Mouse (Mus musculus) neural tube, embryonic 15.5 days (tissue): Measurements from ENCODE around the gene Zfp800. TPM values are rescaled to one million over a fixed set of nuclear protein-coding genes. Genes with fewer than 3 reads are reported as not detected.
A peak's percentile ranks its signal among the peaks of the same experiment; 100 is the strongest.

Experiments used
- ATAC-seq: fragments of 200-750 bp; cut with Nextera tagmentation; 2 replicates; pipeline ENCODE4 v1.8.0; 2017; ENCODE audit warnings: mild to moderate bottlenecking, moderate TSS enrichment, moderate library complexity; ENCODE audit not compliant: low FRiP score
- H3K27ac ChIP-seq: fragments of 300-500 bp; sonication (generic); replicated peaks from 2 replicates; pipeline ENCODE4 v1.5.1; 2015; ENCODE audit warnings: mild to moderate bottlenecking, inconsistent platforms
- H3K27me3 ChIP-seq: fragments of 300-500 bp; sonication (generic); replicated peaks from 2 replicates; pipeline ENCODE4 v1.6.1; 2015; ENCODE audit warnings: inconsistent platforms
- H3K36me3 ChIP-seq: fragments of 300-500 bp; sonication (generic); 2 replicates; pipeline ENCODE4 v1.6.1; 2015; ENCODE audit warnings: inconsistent platforms
- H3K4me1 ChIP-seq: fragments of 300-500 bp; sonication (generic); 2 replicates; pipeline ENCODE4 v1.6.1; 2015; ENCODE audit warnings: inconsistent platforms
- H3K4me2 ChIP-seq: fragments of 300-500 bp; sonication (generic); 2 replicates; pipeline ENCODE4 v1.6.1; 2015; ENCODE audit warnings: inconsistent platforms, mild to moderate bottlenecking, moderate library complexity
- H3K4me3 ChIP-seq: fragments of 300-500 bp; sonication (generic); replicated peaks from 2 replicates; pipeline ENCODE4 v1.5.1; 2015; ENCODE audit warnings: mild to moderate bottlenecking, inconsistent platforms
- H3K9ac ChIP-seq: fragments of 300-500 bp; sonication (generic); replicated peaks from 2 replicates; pipeline ENCODE4 v1.6.1; 2015; ENCODE audit warnings: mild to moderate bottlenecking, inconsistent platforms
- H3K9me3 ChIP-seq: fragments of 300-500 bp; sonication (generic); replicated peaks from 2 replicates; pipeline ENCODE4 v1.6.1; 2016; ENCODE audit warnings: inconsistent platforms
- WGBS: fragments of 180-500 bp; shearing (Covaris S2); methylation state at CpG from one replicate; pipeline ENCODE4 v1.1.7; 2015; ENCODE audit warnings: mixed read lengths; 5-methylcytosine and 5-hydroxymethylcytosine counted together
- polyA plus RNA-seq: library from polyadenylated mRNA; unstranded; fragments of >200 nt; fragmentation: Nextera tagmentation; extraction: Ambion mirVana; gene quantifications from 2 replicates; pipeline ENCODE4 v1.2.1, GENCODE M21; 2015

The Zfp800 gene
- 21.1 and 21.3 TPM in 2 replicates for polyA plus RNA-seq

DNA sequence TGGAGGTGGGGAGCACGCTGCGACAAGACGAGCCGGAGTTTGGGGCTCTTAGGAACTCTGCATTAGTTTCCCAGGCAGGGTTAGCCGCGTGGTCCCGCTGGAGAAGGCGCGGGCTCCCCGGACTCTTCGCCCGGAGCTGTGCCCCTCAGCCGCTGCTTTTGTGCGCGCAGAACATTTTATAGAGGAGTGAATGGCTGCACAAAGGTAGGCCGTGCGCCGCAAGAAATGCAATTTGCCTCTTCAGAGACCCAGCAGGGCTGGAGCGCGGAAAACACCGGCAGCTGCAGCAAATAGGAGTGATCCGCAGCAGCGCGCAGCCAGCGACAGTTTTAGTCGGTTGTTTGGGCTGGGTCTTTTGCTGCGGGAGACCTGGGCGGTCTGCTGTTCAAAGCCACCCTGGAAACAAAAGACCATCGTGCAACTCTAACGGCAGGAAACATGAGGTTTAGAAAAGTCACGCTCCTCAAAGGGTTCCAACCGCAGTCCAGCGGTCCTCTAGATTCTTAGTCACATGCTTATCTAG is at the start of gene Zfp800:
Zfp800 (minus strand) TSS at position 325 of the 523 bp plus-strand sequence.
- Histone ChIP-seq H3K9ac (peak within 1 kb of the TSS; percentile 48), H3K9me3 (no peaks in the 10 kb centered on the region), H3K4me1 (peaks cover 22% of the 10 kb centered on the region), H3K27me3 (0 out of 2 replicates have a peak, but pooled peaks cover 6% of the 10 kb centered on the region), H3K4me3 (peak within 1 kb of the TSS; percentile 51), H3K27ac (peak within 1 kb of the TSS; percentile 23), H3K36me3 (no peaks in the 10 kb centered on the region), H3K4me2 (peak within 1 kb of the TSS; percentile 92)
- peak; percentile 75 for ATAC-seq
- under 1% methylated on average over 33 of the region's 33 CpGs for WGBS

DNA sequence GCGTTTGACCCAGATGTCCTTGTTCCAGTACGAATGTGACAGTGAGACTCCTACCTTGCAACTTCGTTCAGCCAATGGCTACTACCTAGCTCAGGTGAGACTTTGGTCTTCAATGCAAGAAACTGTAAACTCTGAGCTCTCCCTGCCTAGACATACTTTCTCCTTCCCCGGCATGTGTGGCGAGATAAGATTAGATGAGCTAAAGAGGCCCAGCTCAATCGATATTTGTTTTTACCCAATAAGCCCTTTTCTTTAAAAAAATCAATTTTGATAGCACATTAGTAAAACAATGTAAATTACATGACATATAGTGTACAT is 33.7 kb upstream of the Zfp800 start:
- no peak for ATAC-seq
- no peak overlapping the region for H3K4me2 ChIP-seq
- H3K27ac ChIP-seq: no peak overlapping the region

DNA sequence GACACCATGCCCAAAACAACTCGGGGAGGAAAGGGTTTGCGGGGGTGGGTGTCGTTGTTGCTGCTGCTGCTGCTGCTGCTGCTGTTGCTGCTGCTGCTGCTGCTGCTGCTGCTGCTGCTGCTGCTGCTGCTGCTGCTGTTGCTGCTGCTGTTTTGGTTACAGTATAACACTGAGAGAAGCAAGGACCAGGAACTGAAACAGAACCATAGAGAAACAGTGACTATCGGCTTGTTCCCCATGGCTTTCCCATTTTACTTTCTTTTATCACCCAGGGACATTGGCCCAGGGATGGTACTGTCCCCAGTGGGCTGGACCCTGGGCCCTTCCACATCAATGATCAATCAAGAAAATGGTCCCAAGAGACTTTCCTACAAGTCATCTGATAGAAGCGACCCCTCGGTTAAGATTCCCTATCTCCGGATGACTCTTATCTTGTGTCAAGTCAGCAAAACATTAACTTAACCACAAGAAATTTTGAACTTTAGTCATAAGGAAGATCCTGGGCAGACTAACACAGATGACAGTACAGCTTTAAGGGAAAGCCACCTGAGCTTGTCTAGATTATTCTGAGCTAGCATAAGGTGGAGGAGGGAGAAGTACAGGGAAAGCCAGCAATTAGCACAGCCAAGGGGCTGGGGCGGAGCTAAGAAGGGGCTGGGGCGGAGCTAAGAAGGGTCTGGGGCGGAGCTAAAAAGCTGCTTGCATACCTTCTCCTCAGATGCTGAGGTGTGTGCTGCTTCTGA is 33.2 kb upstream of the Zfp800 start:
- Histone ChIP-seq H3K36me3 (peaks cover 9% of the 10 kb centered on the region), H3K9me3 (no peaks in the 10 kb centered on the region), H3K27me3 (no peaks in the 10 kb centered on the region), H3K9ac (no peak overlapping the region), H3K27ac (no peak overlapping the region), H3K4me1 (peaks cover 3% of the 10 kb centered on the region; the same call in 1 of the 2 replicates), H3K4me2 (no peak overlapping the region), H3K4me3 (no peak overlapping the region)
- WGBS: 85% methylated on average over 10 of the region's 10 CpGs
- no peak for ATAC-seq

More for the DNA sequence above, 33.7 kb upstream of the Zfp800 start:
- Histone ChIP-seq H3K4me3 (no peak overlapping the region), H3K9ac (no peak overlapping the region), H3K4me1 (no peaks in the 10 kb centered on the region), H3K27me3 (no peaks in the 10 kb centered on the region), H3K9me3 (no peaks in the 10 kb centered on the region), H3K36me3 (peaks cover 4% of the 10 kb centered on the region)
- 76% methylated on average over 6 of the region's 6 CpGs for WGBS

DNA sequence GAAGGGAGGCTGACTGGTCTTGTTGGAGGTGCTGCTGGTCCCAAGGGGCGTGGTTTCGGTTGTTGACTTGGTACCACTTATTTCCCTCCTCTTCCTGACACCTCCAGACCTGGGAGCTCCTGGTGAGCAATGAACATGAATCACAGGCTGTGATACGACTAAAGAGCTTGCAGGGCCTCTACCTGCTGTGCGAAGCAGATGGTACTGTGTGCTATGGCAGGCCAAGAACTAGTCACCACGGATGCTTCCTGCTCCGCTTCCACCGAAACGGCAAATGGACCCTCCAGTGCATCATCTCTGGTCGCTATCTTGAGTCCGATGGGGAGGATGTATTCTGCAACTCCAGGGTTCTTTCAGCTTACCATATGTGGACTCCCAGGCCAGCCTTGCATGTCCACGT is 32.1 kb upstream of the Zfp800 start:
- H3K27ac ChIP-seq: no peak overlapping the region
- H3K27me3 ChIP-seq: no peaks in the 10 kb centered on the region
- no peak overlapping the region for H3K4me2 ChIP-seq
- H3K36me3 ChIP-seq: peaks cover 14% of the 10 kb centered on the region
- no peak overlapping the region for H3K9ac ChIP-seq
- no peak for ATAC-seq
- WGBS: 87% methylated on average over 11 of the region's 11 CpGs
- H3K4me1 ChIP-seq: peaks cover 13% of the 10 kb centered on the region
- H3K4me3 ChIP-seq: no peak overlapping the region
- no peaks in the 10 kb centered on the region for H3K9me3 ChIP-seq

DNA sequence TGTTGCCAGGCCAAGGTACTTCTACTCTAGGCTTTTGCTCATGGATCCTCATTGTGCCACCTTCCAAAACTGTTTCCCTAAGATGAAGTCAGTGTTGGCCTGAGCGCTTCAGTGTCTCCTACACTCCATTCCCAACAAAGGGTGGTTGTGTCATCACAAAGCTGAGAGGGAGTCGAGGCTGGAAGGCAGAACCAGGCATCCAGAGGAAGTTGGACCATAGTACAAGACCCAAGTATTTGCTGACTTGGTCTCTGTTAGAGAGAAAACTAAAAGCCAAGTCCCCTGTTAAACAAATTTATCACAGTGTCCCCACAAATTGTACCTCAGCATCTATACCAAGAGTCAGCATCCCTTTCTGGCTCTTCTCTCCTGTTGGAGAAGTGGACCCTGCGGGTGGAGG is 30.5 kb upstream of the Zfp800 start, which contains the start of gene Gcc1:
Gcc1 (minus strand) TSS at position 101 of the 400 bp plus-strand sequence.
- no peaks in the 10 kb centered on the region for H3K9me3 ChIP-seq
- H3K27me3 ChIP-seq: no peaks in the 10 kb centered on the region
- H3K9ac ChIP-seq: no peak within 1 kb of the TSS
- H3K4me2 ChIP-seq: no peak within 1 kb of the TSS
- no peak within 1 kb of the TSS for H3K27ac ChIP-seq
- peaks cover 14% of the 10 kb centered on the region for H3K36me3 ChIP-seq
- H3K4me1 ChIP-seq: peaks cover 22% of the 10 kb centered on the region
- ATAC-seq: no peak
- no peak within 1 kb of the TSS for H3K4me3 ChIP-seq
- 92% methylated on average over 3 of the region's 3 CpGs for WGBS

DNA sequence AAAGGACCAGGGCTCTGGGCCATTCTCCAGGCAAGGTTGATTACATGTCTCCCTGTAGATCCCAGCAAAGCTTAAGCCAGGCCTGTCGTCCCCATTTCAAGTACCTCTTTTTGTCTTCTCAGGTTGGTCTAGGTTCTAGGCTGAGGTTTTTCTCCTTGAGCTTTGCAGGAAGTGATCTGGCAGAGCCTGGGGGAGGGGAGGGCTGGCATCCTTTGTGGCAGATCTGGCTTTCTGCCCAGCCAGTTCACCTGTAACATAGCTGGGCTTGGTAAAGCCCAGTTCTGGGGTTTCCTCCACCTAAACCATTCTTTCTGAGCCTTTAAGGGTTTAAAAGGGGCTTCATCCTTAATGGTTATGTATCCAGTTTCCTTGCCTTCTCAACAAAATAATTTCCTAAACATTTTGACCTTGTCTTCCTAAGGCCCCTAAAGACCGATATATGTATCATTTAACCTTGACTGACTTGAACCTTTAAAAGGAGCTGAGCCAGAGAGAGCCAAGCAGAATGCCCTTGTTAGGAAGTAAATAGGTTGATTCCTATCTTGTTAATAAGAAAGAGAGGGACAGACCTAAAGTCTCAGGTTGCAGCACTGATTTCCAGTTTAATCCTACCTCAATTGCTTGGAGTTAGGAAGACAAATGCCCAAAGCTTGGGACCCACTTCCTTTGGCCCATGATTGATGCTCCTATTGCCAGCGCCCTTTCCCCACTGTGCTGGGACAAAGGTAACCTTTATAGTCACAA is 29.5 kb upstream of the Zfp800 start, which contains the start of gene Fscn3:
Fscn3 (plus strand) TSS at position 694 of the 744 bp plus-strand sequence.
- no peak within 1 kb of the TSS for H3K27ac ChIP-seq
- no peak for ATAC-seq
- H3K4me1 ChIP-seq: peaks cover 28% of the 10 kb centered on the region
- H3K4me2 ChIP-seq: no peak within 1 kb of the TSS
- no peaks in the 10 kb centered on the region for H3K9me3 ChIP-seq
- peaks cover 14% of the 10 kb centered on the region for H3K36me3 ChIP-seq
- no peak within 1 kb of the TSS for H3K4me3 ChIP-seq
- no peak within 1 kb of the TSS for H3K9ac ChIP-seq
- H3K27me3 ChIP-seq: no peaks in the 10 kb centered on the region
- WGBS: 78% methylated on average over 3 of the region's 3 CpGs

DNA sequence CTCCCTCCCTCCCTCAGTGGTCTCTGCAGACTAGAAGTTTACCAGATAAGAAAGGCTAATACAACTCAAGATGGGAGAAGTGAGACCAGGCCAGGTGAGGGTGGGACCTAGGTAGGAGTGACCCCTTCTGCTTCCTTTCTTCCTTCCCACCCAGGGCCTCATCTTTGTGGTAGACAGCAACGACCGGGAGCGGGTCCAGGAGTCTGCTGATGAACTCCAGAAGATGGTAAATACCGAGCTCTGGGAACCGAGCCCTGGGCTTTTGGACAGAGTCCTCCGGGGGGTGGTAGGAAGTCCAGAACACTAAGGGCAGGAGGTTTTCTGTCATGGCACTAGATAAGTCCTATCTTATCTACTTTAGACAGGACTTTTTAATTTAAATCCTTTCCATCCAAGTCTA is 27.2 kb upstream of the Zfp800 start:
- H3K27me3 ChIP-seq: no peaks in the 10 kb centered on the region
- H3K9me3 ChIP-seq: no peaks in the 10 kb centered on the region
- H3K4me2 ChIP-seq: peak overlapping the region; percentile 68
- peak overlapping the region; percentile 86; the same call in 1 of the 2 replicates for H3K4me3 ChIP-seq
- H3K9ac ChIP-seq: no peak overlapping the region
- ATAC-seq: no peak
- H3K4me1 ChIP-seq: peaks cover 44% of the 10 kb centered on the region
- H3K27ac ChIP-seq: no peak overlapping the region
- 94% methylated on average over 6 of the region's 6 CpGs for WGBS
- H3K36me3 ChIP-seq: peaks cover 14% of the 10 kb centered on the region

DNA sequence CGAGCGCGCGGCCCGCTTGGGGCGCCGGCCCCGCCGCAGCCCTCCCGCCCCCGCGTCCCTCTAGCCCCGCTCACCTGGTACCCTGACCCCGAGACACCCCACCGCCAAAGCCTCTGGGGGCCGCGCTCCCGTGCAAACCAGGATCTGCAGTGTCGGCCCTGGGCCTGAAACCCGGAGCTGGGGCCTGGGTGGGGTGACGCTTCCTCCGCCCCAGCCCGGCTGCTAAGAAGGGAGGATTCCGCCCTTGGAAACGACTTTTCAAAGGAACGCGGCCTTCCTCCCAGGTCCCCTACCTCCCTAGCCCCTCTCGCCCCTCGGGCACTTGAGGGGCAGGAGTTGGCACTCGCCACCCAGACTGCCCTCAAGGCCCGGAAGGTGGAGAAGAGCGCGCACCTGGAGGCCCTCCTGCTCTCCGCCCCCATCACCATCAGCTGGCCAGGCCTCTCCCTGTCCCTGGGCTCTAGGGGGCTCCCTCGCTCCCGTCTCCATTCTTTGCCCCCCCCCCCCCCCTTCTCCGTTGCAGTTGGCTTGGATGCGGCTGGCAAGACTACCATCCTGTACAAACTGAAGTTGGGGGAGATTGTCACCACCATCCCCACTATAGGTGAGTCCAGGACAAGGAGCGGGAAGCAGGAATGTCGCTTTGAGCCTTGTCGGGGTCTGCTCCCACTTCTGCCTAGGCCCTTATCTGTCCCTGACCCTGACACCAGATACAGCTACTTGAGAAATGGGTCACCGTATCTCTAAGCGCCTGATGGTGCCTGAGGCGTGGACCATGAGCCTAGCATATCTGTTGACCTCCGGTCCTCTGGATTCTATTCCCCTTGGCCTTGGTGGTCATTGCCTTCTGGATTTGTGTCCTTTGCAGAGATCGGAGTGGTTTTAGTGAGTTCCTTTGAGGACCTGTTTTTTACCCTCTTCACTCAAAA is 26.2 kb upstream of the Zfp800 start:
- H3K4me3 ChIP-seq: peak overlapping the region; percentile 86
- H3K27me3 ChIP-seq: no peaks in the 10 kb centered on the region
- peak overlapping the region; percentile 99 for H3K9ac ChIP-seq
- peaks cover 15% of the 10 kb centered on the region for H3K36me3 ChIP-seq
- H3K4me1 ChIP-seq: peaks cover 54% of the 10 kb centered on the region
- peak; percentile 56 for ATAC-seq
- H3K4me2 ChIP-seq: peak overlapping the region; percentile 68
- H3K9me3 ChIP-seq: no peaks in the 10 kb centered on the region
- WGBS: 12% methylated on average over 41 of the region's 46 CpGs
- H3K27ac ChIP-seq: peak overlapping the region; percentile 82

DNA sequence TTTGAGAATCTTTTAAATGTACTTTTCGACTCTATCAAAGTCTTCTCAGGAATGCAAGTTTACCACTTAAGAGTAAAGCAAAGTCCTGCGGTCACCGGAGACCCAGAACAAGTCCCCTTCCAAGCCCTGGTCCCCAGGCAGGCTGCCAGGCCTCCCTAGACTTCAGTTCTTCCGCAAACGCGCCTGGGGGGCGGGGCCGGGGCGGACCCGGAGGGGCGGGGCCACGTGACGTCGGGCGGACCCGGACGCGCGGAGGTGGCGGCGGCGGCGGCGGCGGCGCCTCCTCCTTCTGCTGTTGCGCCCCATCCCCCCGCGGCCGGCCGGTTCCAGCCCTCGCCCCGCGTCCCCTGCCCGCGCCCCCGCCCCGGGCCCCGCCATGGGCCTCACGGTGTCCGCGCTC is 25.5 kb upstream of the Zfp800 start, which contains the start of gene Arf5:
Arf5 (plus strand) TSS at position 248 of the 400 bp plus-strand sequence.
- Histone ChIP-seq H3K4me3 (peak within 1 kb of the TSS; percentile 86), H3K27ac (peak within 1 kb of the TSS; percentile 82), H3K4me1 (peaks cover 61% of the 10 kb centered on the region), H3K36me3 (peaks cover 22% of the 10 kb centered on the region), H3K9me3 (no peaks in the 10 kb centered on the region), H3K4me2 (peak within 1 kb of the TSS; percentile 68), H3K27me3 (no peaks in the 10 kb centered on the region), H3K9ac (peak within 1 kb of the TSS; percentile 99)
- under 1% methylated on average over 31 of the region's 42 CpGs for WGBS
- peak; percentile 80 for ATAC-seq

DNA sequence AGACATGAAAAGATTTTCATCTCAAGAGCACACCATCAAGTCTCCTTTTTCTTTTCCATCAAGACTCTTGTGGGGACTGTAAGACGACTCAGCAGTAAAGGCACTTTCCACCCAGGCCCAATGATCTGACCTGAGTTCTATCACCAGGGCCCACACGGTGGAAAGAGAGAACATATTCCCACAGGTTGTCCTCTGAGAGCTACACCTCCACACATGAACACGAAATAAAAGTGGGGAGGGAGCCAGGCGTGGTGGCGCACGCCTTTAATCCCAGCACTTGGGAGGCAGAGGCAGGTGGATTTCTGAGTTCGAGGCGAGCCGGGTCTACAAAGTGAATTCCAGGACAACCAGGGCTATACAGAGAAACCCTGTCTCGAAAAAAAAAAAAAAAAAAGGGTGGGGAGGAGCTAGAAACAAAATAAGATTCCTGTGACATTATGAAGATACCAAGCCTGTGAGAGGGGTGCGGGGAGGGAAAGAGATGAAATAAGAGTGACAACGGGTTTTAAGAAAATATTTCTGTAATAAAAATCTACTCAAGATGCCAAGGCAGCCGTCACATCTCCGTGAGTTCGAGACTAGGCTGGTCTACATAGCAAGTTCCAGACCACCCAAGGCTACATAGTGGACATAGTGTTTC is 25.0 kb upstream of the Zfp800 start:
- H3K27ac ChIP-seq: peak overlapping the region; percentile 82
- WGBS: 72% methylated on average over 15 of the region's 15 CpGs
- no peaks in the 10 kb centered on the region for H3K9me3 ChIP-seq
- peak overlapping the region; percentile 86 for H3K4me3 ChIP-seq
- H3K4me1 ChIP-seq: peaks cover 66% of the 10 kb centered on the region
- peak overlapping the region; percentile 68 for H3K4me2 ChIP-seq
- peaks cover 28% of the 10 kb centered on the region for H3K36me3 ChIP-seq
- no peaks in the 10 kb centered on the region for H3K27me3 ChIP-seq
- H3K9ac ChIP-seq: no peak overlapping the region
- ATAC-seq: peak; percentile 2
